ENCODE assay signal across 8 mouse cellular contexts in genomic region chr15:30171493-30172195, GRCm38 (mm10). TPM values are rescaled to one million over a fixed set of nuclear protein-coding genes. Genes with fewer than 3 reads are reported as not detected.
DNase-seq lines count a peak whose midpoint lies in the region; ATAC-seq and TF ChIP-seq lines count a peak whose summit lies in the region.

No protein-coding gene starts in this region.

- H3K9me3 ChIP-seq in kidney, postnatal 0 days (replicated peaks; ENCODE audit: low read length) = no peaks in the 10 kb centered on the region
- H3K9me3 ChIP-seq in intestine, postnatal 0 days (ENCODE audit: control insufficient read depth) = no peaks in the 10 kb centered on the region
- H3K9me3 ChIP-seq in neural tube, embryonic 14.5 days (ENCODE audit: control insufficient read depth, low read length) = no peaks in the 10 kb centered on the region

- no peak for TF ChIP-seq CTCF in kidney, postnatal 0 days (IDR thresholded peaks at IDR 0.05; ENCODE audit: low read depth)
- no peak for TF ChIP-seq CTCF in embryonic fibroblast, embryonic 13.5 days (IDR thresholded peaks at IDR 0.05; ENCODE audit: borderline replicate concordance, insufficient read depth, low read length)
- TF ChIP-seq CTCF in intestine, postnatal 0 days (IDR thresholded peaks at IDR 0.05; ENCODE audit: low read depth) = no peak

- no peak for TF ChIP-seq POLR2A in embryonic fibroblast, embryonic 13.5 days (IDR thresholded peaks at IDR 0.05; ENCODE audit: low read depth, low read length)

- H3K4me1 ChIP-seq in kidney, postnatal 0 days (replicated peaks; ENCODE audit: insufficient read depth, low read length) = peaks cover 10% of the 10 kb centered on the region; the same call in 1 of the 2 replicates
- H3K4me1 ChIP-seq in embryonic fibroblast, embryonic 13.5 days (ENCODE audit: control insufficient read depth, insufficient read depth, low read length) = no peaks in the 10 kb centered on the region
- no peaks in the 10 kb centered on the region for H3K4me1 ChIP-seq in intestine, postnatal 0 days (replicated peaks; ENCODE audit: control insufficient read depth, insufficient read depth, low read length)
- 0 out of 2 replicates have a peak, but pooled peaks cover 5% of the 10 kb centered on the region for H3K4me1 ChIP-seq in neural tube, embryonic 14.5 days (ENCODE audit: control insufficient read depth, insufficient read depth, low read length)

- H3K4me3 ChIP-seq in kidney, postnatal 0 days (replicated peaks; ENCODE audit: low read depth, low read length) = peak overlapping the region; percentile 61
- peak overlapping the region; percentile 30; the same call in 1 of the 2 replicates for H3K4me3 ChIP-seq in embryonic fibroblast, embryonic 13.5 days (ENCODE audit: insufficient read depth, low read length)
- H3K4me3 ChIP-seq in intestine, postnatal 0 days (ENCODE audit: low read depth, low read length) = peak overlapping the region; percentile 59
- peak overlapping the region; percentile 84 for H3K4me3 ChIP-seq in neural tube, embryonic 14.5 days (ENCODE audit: low read depth, low read length)

- WGBS in kidney, postnatal 0 days = 21% methylated on average over 11 of the region's 11 CpGs
- 37% methylated on average over 11 of the region's 11 CpGs for WGBS in intestine, postnatal 0 days
- WGBS in neural tube, embryonic 14.5 days = 17% methylated on average over 11 of the region's 11 CpGs

- no peak overlapping the region for H3K27ac ChIP-seq in kidney, postnatal 0 days
- no peak overlapping the region for H3K27ac ChIP-seq in embryonic fibroblast, embryonic 13.5 days (ENCODE audit: insufficient read depth, low read length)
- no peak overlapping the region for H3K27ac ChIP-seq in intestine, postnatal 0 days (ENCODE audit: low read depth, low read length)
- peak overlapping the region; percentile 99 for H3K27ac ChIP-seq in neural tube, embryonic 14.5 days (ENCODE audit: low read depth, low read length)

- no peak for ATAC-seq in kidney, postnatal 0 days (replicated peaks; ENCODE audit: low FRiP score, low read depth)
- no peak for ATAC-seq in intestine, postnatal 0 days
- ATAC-seq in neural tube, embryonic 14.5 days (ENCODE audit: low read depth) = no peak

- no peaks in the 10 kb centered on the region for H3K36me3 ChIP-seq in kidney, postnatal 0 days (ENCODE audit: insufficient read depth, low read length)
- no peaks in the 10 kb centered on the region for H3K36me3 ChIP-seq in intestine, postnatal 0 days (ENCODE audit: control insufficient read depth, insufficient read depth)
- H3K36me3 ChIP-seq in neural tube, embryonic 14.5 days (ENCODE audit: control insufficient read depth, insufficient read depth, low read length) = no peaks in the 10 kb centered on the region

- intact Hi-C loops in left cerebral cortex, postnatal 14 days (cut with DNase I) = loop anchor here (5.0 to 10.0 kb wide), 3 partner anchors 241 to 1093 kb away; no protein-coding TSS in a partner anchor

- no peak overlapping the region for H3K9ac ChIP-seq in kidney, postnatal 0 days (ENCODE audit: low read depth, low read length)
- no peak overlapping the region for H3K9ac ChIP-seq in intestine, postnatal 0 days (ENCODE audit: low read depth, low read length)
- peak overlapping the region; percentile 94 for H3K9ac ChIP-seq in neural tube, embryonic 14.5 days (replicated peaks; ENCODE audit: low read depth, low read length)

- peak overlapping the region; percentile 90 for H3K4me2 ChIP-seq in kidney, postnatal 0 days (ENCODE audit: low read length)
- H3K4me2 ChIP-seq in intestine, postnatal 0 days (replicated peaks; ENCODE audit: low read depth) = peak overlapping the region; percentile 90
- H3K4me2 ChIP-seq in neural tube, embryonic 14.5 days (ENCODE audit: low read depth, low read length) = peak overlapping the region; percentile 63

- H3K27me3 ChIP-seq in kidney, postnatal 0 days (ENCODE audit: insufficient read depth, low read length) = peaks cover 35% of the 10 kb centered on the region
- H3K27me3 ChIP-seq in intestine, postnatal 0 days (replicated peaks; ENCODE audit: control insufficient read depth, insufficient read depth, low read length) = peaks cover 38% of the 10 kb centered on the region
- H3K27me3 ChIP-seq in neural tube, embryonic 14.5 days (ENCODE audit: control insufficient read depth, insufficient read depth, low read length) = no peaks in the 10 kb centered on the region

- no peak for DNase-seq in kidney, postnatal 0 days (ENCODE audit: low spot score)
- DNase-seq in kidney, adult 8-10 months = no peak
- no peak for DNase-seq in yolk sac, embryonic 10.5 days (ENCODE audit: low spot score)
- no peak for DNase-seq in left cerebral cortex, postnatal 14 days (ENCODE audit: low spot score in 2 of 2)
- no peak for DNase-seq in kidney, adult 18-20 months

RNA-seq across cellular contexts. Expression of gene Ctnnd2, which starts 0.7 kb away (rescaled TPM):
- polyA plus RNA-seq in kidney, postnatal 0 days (2015; fragmentation: Nextera tagmentation; extraction: Ambion mirVana) = 2.0 and 2.8 TPM in 2 replicates
- polyA plus RNA-seq in embryonic fibroblast, embryonic 13.5 days (2011; ENCODE audit: insufficient read length, low read depth, missing spikeins) = 6.5 and 8.6 TPM in 2 replicates
- polyA plus RNA-seq in intestine, postnatal 0 days (2015; fragmentation: Nextera tagmentation; extraction: Ambion mirVana) = 0.81 and 1.0 TPM in 2 replicates
- 78.9 and 81.5 TPM in 2 replicates for polyA plus RNA-seq in neural tube, embryonic 14.5 days (2014; fragmentation: Nextera tagmentation; extraction: Ambion mirVana)
- total RNA-seq in left cerebral cortex, postnatal 14 days (2021) = 100 to 1,000 TPM; 268 to 276 TPM

Comparison
In these comparisons a context has a peak if more than half of its experiments do, and no peak if none do; other contexts are left out.
1. H3K4me3 ChIP-seq: peak in every context shown above with its lines; median percentile 84 in neural tube, embryonic 14.5 days; 61 in kidney, postnatal 0 days; 59 in intestine, postnatal 0 days; 30 in embryonic fibroblast, embryonic 13.5 days.